Mouse (Mus musculus): ENCODE measurements around the gene Grap.

Gene Grap

DNA sequence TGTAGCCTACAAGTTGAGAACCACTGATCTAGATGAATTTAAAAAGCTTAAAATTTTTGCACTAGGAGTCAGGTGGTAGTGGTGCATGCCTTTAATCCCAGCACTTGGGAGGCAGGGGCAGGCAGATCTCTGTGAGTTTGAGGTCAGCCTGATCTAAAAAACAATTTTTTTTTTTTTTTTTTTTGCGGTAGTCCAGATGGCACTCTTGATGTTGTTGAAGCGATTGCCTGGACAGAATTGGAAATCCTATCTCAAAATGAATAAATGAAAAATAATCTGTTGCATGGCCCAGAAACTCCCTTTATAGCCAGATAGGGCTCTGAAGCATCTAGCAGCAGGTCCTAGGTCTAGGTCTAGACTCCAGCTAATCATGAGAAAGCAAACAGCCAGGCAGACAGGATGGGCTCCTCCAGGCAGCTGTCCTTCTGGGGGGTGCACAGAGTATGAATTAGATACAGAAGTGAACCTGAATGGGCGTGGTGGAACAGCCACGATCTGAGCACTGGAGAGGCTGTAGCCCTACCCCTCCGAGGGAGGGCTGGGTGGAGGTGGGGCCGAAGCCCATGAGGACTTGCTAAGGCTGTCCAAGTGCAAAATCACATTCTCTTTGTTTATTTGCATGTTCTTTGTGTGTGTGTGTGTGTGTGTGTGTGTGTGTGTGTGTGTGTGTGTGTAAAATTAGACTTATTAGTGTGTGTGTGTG is 3.2 kb downstream of the Grap start:
- no peak for DNase-seq (ENCODE audit: extremely low read depth, low read depth, low spot score)

GRCm38 (mm10) chr11:61657432-61657831 is 4.4 kb downstream of the Grap start:
- no peak for DNase-seq (ENCODE audit: extremely low read depth, low read depth, low spot score)

DNA sequence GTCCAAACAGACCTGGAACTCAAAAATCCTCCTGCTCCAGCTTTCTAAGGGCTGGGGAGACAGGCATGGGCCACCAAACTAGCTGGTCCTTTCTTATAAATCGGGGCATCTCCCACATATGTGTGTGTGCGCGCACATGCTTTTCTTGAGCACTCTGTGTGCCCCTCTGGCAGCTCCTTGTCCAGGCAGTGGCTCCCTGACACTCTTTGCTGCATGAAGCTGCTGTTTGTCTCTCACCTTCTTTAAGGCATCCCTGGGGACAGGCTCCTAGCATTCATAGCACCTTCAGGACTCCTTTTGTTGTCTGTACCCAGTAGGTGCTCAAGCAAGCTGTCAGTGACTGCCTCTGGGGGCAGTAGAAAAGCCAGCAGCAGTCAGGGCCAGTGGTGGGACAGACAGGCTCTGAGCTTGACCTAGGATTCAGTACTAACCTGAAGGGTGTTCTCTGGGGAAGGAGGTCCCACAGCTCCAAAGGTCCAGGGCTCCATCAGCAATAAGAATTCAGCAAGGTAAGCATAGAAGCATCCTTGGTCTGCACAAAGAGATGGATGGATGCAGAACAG is 5.4 kb downstream of the Grap start:
- no peak for DNase-seq (ENCODE audit: extremely low read depth, low read depth, low spot score)

DNA sequence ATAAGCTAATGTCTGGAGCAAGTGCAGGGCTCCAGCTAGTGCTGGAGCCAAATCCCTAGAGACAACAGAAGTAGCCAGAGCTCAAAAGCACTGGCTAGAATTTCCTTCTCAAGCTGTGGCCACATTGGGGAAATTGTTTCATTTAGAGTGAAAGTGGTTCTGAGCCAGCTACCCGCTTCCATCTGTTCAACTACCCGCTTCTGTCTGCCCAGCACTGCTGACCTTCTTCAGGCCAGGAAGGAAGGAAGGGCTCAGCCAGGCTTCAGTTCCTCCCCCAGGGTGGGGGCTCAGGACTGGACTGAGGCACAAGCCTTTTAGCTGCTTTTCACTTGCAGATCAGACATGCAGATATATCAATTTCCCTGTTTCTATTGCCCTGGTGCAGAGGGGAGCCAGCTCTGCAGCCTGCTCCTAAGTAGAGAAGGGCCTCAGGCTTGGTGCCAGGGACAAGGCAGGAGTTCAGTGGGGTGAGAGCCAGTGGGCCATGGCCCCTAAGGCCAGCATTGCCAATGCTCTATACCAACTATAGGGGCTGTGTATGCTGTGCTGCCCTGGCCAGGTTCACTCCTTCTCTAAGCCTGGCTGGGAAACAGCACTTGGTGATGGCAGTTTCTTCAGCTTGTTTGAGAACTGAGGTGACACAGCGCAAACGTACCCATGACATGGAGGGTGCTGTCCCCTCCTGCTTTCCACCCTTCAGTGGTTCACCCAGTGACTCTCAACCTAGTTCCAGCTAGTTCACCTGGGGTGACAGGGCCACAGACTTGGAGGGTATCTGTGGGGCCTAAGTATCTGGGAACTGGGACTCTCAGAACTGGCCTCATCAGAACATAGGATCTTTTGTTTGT is 6.2 kb downstream of the Grap start:
- no peak for DNase-seq (ENCODE audit: extremely low read depth, low read depth, low spot score)

GRCm38 (mm10) chr11:61660001-61660400 is 6.9 kb downstream of the Grap start:
- no peak for DNase-seq (ENCODE audit: extremely low read depth, low read depth, low spot score)

- DNase-seq (ENCODE audit: extremely low read depth, low read depth, low spot score): no peak
Observed at GRCm38 (mm10) chr11:61660806-61661392, 7.8 kb downstream of the Grap start.

GRCm38 (mm10) chr11:61662189-61662588 is 9.1 kb downstream of the Grap start:
- no peak for DNase-seq (ENCODE audit: extremely low read depth, low read depth, low spot score)

DNA sequence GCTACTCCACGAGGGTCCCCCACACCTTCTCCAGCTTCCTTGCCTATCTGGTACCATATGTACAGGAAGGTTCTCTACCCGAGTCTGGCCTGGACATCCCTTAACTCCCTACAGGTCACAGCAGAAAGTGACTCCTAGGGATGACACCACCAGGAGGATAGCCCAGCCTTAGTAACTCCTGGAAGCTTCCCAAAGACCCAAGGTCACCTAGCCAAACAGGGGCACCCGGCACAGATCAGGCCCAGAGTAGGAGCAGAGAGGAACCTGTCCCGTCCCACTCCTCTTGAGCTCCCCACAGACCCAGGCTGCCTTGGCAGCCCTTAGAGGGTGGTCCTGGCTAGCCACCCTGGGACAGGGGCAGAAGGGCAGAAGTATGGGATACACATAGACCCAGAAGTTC is 12.3 kb downstream of the Grap start:
- DNase-seq (ENCODE audit: extremely low read depth, low read depth, low spot score): no peak

GRCm38 (mm10) chr11:61665991-61666799 is 13.1 kb downstream of the Grap start:
- DNase-seq (ENCODE audit: extremely low read depth, low read depth, low spot score): no peak

GRCm38 (mm10) chr11:61667248-61667647 is 14.2 kb downstream of the Grap start:
- no peak for DNase-seq (ENCODE audit: extremely low read depth, low read depth, low spot score)

GRCm38 (mm10) chr11:61667782-61668181 is 14.7 kb downstream of the Grap start:
- no peak for DNase-seq (ENCODE audit: extremely low read depth, low read depth, low spot score)

DNA sequence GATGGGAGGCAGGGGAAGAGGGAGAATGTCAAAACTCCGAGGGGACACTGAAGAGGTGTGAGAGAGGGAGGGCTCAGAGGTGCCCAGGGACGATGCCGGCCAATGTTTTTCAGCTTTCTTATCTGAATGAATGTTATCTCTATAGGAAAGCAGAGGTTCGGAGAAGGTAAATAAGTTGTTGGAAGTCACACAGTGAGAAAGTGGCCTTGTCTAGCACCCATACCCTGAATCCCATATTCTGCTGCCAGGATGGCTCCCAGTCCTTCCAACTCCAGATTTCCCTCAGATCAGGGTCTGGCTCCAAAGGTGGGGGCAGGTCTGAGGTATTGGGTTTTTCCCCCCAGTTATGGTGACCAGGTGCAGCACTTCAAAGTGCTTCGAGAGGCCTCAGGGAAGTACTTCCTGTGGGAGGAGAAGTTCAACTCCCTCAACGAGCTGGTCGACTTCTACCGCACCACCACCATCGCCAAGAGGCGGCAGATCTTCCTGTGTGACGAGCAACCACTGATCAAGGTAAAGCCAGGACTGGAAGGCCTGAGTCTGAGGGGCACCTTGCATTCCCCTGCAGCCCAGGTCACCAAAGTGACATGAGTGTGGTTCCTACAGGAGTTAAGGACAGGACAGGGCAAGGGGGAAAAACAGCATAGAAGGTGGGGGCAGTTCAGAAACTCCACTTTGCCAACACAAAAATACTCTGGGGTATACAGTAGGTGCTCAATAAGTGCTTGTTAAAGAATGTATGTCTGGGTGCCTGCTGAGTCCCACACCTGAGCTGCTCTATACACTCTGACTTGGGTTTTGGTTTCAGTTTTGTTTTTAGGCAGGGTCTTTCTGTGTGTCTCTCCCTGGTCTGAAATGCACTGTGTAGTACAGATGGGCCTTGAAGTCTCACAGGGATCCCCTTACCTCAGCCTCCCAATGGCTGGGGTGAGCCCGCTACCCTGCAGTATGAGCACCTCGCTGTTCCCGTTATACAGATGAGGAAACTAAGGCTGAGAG is 16.7 kb downstream of the Grap start:
- no peak for DNase-seq (ENCODE audit: extremely low read depth, low read depth, low spot score)

- DNase-seq (ENCODE audit: extremely low read depth, low read depth, low spot score): no peak
Observed at GRCm38 (mm10) chr11:61671781-61672383, 18.8 kb downstream of the Grap start.

DNA sequence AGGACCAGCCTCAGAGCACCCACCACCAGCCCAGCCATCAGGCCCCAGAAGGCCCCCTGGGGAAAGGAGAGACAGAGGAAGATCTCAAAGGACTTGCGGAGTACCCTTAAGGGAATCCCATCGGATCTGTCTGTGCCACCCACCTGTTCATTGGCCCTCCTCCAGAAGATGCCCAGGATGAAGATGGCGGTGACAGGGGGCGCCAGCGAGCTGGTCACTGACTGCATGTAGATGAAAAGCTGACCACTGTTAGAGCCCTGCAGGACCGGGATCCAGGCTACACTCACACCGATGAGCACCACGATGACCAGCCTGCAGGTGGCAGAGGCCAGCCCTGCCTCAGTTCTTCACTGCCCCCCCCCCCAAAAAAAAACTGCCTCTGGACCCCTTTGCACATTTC is 20.6 kb downstream of the Grap start:
- no peak for DNase-seq (ENCODE audit: extremely low read depth, low read depth, low spot score)

GRCm38 (mm10) chr11:61674151-61674838 is 21.2 kb downstream of the Grap start:
- DNase-seq (ENCODE audit: extremely low read depth, low read depth, low spot score): no peak

GRCm38 (mm10) chr11:61674839-61675159 is 21.7 kb downstream of the Grap start:
- DNase-seq (ENCODE audit: extremely low read depth, low read depth, low spot score): no peak

DNA sequence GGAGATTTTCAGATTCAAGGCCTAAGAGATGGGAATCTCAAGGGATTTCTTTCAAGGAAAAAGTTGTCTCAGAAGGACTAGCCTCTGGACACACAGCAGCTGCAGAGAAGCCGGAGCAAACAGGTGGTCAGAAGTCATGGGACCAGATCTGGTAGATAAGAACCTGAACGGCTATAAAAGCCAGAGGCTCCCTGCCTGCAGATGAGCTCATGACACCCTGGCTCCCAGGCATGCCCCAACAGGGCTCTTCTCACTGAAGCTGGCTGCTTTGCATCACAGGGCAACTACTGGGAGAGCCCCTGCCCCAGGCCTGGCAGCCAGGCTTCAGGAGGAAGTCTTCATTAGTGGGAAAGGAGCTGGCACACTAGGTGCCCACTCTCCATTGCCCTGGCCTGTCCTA is 22.3 kb downstream of the Grap start:
- no peak for DNase-seq (ENCODE audit: extremely low read depth, low read depth, low spot score)

DNA sequence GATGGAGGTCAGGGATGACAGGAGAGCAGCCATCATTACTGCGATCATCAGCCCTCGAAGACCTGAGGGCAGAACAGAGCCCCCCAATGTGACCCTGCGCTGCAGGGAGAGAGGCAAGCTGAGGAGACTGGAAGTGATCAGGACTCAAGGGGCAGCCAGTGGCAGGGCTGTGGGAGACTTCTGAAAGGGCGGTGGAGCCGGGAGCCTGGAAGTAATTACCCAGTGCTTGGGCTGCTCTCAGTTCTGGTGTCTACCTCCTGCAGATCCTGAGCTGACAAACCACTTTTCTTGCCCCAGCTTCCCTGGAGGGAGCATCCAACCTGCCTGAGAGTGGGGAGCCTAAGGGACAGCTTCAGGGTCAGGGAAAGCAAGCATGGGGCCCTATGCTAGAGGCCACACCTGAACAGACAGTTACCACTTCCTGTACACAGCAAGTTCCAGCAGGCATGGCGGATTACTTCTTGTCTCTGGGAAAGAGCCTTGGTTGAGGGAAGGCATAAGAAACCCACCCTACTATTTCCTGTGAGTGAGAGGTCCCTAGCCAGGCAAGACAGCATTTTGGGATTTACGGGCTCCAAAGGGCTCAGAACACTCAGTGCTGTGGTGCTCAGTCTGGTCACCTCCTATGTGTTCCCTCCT is 23.3 kb downstream of the Grap start:
- no peak for DNase-seq (ENCODE audit: extremely low read depth, low read depth, low spot score)

Measured in fat pad, adult 2 months (tissue).